Mouse (Mus musculus) ES-E14 (cell line): ENCODE measurements around the gene Morc4.

ENCODE experiments used
- CHD2 ChIP-seq: IDR thresholded peaks from 2 replicates; pipeline ENCODE4 v1.6.1; 2014; ENCODE audit warnings: mild to moderate bottlenecking, low read depth, low read length, inconsistent platforms
- HCFC1 ChIP-seq: IDR thresholded peaks from 2 replicates; pipeline ENCODE4 v1.6.1; 2012; ENCODE audit warnings: low read length, inconsistent platforms, borderline replicate concordance; ENCODE audit not compliant: insufficient read depth
- MAFK ChIP-seq: IDR thresholded peaks from 2 replicates; pipeline ENCODE4 v1.6.1; 2014; ENCODE audit warnings: mild to moderate bottlenecking, low read depth, low read length, inconsistent platforms; ENCODE audit not compliant: insufficient read depth
- ZC3H11A ChIP-seq: IDR thresholded peaks from 2 replicates; pipeline ENCODE4 v1.6.1; 2012; ENCODE audit warnings: low read depth, mild to moderate bottlenecking, inconsistent platforms, low read length, borderline replicate concordance
- ZNF384 ChIP-seq: IDR thresholded peaks from 2 replicates; pipeline ENCODE4 v1.6.1; 2012; ENCODE audit warnings: low read depth, low read length, inconsistent platforms

DNA sequence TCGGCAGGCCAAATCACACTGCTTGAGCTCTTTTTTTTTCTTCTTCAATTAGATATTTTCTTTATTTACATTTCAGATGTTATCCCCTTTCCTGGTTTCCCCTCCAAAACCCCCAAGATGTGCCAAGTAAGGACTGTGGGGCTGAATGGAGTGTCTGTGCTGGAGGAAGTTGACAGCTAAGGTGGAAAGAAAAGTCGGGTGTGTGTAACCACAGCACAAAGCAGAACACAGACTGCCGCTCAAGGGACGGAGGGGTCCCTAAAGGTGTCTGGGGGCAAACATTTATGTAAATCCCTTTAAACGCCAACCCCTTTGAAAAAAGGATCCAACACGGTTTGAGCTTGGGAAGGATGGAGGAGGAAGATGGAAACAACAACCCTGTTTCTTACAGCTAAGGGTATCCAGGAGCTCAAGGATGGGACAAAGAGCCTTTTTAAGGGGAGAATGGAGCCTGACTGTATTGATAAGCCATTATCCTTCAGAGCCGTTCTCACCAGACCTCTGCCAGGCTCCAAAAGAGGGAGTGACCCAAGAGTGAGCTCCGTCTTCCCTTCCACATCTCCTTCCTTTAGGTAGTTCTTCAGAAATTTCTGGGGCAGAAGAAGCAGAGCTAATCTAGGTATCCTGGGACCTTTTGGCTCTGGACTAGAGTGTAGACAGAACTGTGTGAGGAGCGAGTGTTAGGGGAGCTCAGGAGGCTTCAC lies 58.0 kb downstream of the Morc4 start:
- no peak for TF ChIP-seq HCFC1
- no peak for TF ChIP-seq CHD2
- TF ChIP-seq ZC3H11A, result no peak
- TF ChIP-seq ZNF384, result no peak
- TF ChIP-seq MAFK, result no peak
